Mouse (Mus musculus): ENCODE data around the gene Col12a1.

Col12a1 gene

DNA sequence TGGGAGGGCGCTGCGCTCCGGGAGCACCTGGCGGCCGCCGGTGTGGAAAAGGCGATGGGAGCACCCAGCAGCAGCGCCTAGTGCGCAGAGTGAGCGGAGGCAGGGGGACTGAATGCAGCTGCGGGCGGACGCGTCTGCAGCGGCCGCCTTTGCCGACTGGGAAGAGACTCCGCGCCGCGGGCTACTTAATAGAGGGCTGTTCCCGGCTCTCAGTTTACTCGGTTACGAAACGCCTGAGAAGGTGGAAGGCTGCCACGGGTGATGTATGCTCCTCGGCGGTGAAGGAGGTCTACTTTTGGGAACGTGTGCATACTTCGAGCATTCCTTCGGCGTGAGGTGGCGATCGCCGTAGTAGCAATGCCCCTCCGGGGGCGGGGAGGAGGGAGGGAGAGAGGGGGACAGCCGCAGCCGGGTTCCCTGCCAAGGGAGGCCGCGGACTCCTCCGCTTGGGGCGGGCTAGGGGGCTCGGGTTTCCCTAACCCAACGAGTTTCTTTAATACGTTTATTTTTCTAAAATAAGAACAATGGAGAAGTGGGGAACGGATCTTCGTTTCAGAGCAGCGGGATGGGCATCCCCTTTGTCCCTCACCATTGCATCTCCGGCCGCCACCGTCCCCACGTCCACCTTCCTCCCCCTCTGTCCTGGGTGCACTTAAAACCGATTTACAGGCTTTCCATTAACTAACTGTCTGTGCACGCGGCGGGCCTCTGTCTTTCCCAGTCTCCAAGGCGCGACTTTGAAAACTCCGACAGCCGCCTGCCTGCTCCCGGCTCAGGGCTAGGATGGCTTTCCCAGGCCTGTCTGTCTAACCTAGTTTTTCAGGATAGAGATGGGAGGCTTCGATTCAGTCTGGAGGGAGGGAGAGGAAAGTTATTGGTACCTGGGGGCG is at the start of gene Col12a1:
Gene Col12a1, minus strand, starts transcription at position 351 of the 890 bp plus-strand sequence.
- no peak for DNase-seq (ENCODE audit: low read depth)

DNA sequence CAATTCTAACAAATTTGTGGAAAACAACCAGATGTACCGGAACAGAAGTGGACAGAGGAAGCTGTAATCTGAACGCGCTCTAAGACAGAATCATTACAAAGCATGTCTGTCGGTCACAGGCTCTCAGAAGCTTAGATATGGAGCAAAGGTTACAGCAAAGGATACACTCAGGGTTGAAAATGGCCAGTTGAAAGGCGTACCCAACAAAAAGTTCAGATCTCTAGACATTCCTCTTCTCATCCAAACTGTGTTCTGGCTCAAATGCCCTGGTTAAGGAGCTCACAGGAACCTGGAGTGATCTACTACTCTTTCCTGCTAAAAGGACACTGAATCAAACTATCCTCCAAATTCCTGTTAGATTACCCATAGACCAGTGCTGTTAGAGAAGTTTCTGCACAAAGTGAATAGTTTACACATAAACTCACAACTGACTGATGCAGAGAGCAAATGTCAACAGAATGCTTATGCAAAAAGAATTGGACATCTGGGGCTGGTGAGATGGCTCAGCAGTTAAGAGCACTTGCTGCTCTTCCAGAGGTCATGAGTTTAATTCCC is 48.4 kb upstream of the Col12a1 start:
- DNase-seq (ENCODE audit: low read depth): no peak

DNA sequence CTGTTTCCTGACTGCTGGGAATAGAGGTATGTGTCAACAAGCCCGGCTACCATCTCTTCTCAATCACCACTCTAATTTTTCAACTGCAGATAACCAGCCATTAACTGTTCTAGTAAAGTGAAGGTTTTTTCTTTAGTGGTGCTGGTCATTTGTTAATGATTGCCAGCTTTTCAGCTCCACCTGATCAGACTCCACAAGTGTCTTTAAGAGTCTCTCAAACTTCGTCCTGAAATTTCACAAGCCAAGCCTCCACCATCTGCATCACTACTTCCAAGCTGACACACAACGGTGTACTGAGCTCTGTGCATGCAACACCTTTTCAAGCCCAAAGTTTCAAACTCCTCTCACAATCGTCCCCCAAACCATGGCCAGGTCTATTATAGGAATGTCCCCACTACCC is 46.7 kb upstream of the Col12a1 start:
- DNase-seq (ENCODE audit: low read depth): no peak

DNA sequence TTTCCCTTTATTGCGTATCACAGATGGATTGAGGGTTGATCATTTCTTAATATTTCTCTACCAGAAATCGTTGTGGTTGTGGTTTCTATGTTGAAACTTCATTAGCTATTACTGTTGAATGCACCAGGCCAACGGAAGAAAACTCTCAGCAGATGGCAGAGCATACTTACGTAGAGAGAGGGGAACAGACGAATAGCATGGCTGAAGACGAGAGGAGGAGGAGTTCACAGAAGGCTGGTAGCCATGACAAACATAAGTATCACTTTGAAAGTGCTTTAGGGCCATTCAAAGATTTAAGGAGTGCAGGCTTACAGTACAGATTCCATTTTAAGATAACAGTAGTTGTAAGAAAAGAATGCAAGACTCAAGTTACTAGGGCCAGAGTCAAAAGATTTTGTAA is 43.9 kb upstream of the Col12a1 start:
- DNase-seq (ENCODE audit: low read depth): no peak

DNA sequence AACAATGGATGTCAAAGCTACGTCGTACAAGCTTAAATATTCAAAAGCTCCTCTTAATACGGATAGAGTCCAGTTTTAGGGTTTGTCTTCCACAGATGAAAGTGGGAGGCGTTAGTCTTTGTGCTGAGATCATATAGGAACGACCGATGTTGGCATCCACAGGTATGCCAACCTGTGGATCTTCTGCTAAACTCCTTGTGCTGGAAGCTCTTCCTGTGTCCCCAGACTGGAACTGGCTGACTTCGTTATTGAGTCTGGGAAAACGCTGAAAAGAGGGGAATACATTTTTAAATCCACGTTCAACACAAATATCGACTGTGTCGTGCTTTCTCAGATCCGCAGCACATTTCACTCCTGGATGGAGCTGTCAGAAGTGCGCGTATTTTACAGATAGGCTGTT is 41.4 kb upstream of the Col12a1 start:
- no peak for DNase-seq (ENCODE audit: low read depth)

DNA sequence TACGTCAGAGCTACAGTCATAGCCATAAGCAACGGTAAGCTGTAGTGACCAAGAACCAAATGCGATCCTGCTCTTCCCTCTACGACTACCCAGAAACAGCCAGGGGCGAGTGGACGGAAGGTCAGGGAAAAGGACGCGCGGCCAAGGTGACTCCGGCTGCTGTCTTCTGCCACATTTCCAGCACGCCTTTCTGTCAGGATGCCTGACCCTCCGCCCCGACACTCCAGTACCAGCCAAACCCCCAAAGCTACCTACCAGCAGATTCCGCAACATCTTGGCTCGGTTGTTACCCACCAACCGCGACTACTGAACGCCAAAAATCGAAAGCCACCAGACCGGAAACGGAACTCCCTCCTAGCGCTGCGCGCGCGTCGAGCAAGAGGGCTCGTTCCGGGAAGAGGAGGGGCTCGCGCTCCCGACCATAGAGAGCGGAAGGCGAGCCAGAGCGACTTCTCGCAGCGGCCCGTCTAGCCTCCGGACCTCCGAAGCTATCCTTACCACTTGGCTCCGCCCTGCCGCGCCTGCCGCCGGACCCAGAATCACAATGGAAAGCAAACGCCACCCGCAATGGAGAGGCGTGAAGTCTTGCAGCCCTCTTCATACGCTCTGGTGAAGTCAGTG is 40.9 kb upstream of the Col12a1 start, which contains the start of gene Cox7a2:
Gene Cox7a2, minus strand, starts transcription at position 494 of the 621 bp plus-strand sequence.
- DNase-seq (ENCODE audit: low read depth): peak; percentile 97

DNA sequence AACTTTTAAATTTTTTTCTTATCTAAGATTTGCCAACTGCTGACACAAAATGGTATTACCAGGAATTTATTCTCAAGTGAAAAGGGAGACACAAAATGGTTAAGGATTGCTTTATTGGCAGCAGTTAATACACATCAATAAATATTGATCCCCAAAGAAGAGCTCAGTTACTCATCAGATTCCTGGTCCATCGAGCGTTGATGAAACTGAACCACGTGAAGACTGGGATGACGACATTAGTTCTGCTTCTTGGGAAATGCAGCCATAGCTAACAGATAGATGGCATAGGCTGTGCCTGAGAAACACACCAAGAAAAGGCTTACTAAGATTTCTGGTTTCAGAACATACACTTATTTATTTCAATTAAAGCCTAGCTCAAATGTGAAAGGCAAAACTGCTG is 36.7 kb upstream of the Col12a1 start:
- DNase-seq (ENCODE audit: low read depth): no peak

DNA sequence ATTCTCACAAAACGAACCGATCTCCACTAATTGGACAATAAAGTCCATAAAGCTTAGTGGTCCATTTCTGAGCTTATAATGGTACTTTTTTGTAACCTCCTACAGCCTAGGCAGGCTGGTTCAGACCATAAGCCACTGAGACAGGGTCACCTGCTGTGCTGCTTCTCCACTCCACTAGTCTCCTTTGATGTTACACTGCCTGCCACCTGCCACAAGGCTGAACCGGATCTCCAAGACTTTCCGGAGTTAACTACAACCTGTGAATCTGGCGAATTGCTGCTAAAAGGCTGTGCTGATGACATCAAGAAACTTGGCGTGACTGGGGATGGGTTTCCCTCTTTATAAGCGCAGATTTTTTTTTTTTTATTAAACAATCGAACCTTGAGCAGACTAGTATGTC is 33.2 kb upstream of the Col12a1 start:
- no peak for DNase-seq (ENCODE audit: low read depth)

DNA sequence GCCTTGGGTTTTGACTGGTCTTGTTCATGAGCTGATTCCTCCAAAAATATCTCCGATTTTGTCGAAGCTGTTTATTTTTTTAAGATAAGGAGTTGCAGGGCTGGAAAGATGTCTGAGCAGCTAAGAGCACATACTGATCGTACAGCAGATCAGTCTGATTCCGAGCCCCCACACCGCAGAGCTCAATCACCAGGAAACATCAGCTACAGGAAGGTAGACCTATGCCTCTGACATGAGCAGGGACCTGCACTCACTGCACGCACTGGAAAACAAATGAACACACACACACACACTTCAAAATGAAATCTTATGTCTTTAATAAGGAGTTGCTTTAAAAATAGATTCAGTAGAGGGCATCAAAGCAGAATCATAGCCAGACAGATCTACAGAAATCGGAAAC is 32.1 kb upstream of the Col12a1 start:
- DNase-seq (ENCODE audit: low read depth): no peak

DNA sequence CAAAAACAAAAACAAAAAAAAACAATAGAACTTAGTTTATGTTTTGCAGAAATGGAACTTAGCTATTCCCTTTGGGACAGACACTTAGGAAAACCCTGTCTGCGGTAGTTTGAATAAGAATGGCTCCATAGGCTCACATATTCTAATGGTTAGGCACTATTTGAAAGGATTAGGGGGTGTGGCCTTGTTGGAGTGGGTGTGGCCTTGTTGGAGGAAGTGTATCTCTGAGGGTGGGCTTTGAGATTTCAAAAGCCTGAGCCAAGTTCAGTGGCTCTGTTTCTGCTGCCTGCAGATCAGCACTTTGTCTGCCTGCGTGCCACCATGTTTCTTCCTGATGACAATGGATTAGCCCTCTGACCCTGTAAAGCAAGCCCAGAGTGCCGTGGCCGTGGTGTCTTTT is 26.4 kb upstream of the Col12a1 start:
- DNase-seq (ENCODE audit: low read depth): no peak

DNA sequence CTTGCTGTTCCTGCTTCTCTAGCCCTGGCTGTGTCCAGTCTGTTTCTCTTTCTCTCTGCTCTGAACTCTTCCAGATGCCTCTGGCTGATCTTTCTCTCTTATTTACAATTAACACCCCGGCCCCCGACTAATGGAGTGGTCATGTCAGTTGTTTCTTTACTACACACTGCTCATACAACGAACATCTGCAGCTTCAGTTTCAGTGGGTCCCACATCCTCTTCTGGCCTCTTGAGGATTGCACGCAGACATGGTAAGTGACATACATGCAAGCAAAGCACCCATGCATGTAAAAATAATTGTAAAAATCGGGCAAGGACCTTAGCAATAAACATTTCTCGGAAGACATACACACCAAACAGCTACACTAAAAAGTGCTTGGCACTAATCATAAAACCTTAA is 17.0 kb upstream of the Col12a1 start:
- DNase-seq (ENCODE audit: low read depth): no peak

DNA sequence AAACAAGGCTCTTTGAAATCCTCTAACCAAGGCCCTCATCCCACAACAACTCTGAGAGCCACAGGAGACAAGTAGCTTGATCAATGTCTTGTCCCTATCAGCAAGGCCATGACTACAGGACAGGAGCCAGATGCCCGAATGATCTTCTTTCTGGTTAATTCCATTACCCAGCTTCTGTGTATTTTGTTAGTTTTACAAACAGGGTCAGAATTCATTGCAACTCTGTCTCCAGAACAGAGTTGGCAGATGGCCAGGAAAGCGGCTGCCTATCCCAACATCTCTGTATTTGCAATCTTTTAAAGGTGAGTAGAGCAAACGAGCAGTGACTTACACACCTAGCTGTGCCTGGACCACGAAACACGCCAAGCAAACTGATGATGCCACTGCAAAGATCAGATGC is 11.7 kb upstream of the Col12a1 start:
- DNase-seq (ENCODE audit: low read depth): no peak

DNA sequence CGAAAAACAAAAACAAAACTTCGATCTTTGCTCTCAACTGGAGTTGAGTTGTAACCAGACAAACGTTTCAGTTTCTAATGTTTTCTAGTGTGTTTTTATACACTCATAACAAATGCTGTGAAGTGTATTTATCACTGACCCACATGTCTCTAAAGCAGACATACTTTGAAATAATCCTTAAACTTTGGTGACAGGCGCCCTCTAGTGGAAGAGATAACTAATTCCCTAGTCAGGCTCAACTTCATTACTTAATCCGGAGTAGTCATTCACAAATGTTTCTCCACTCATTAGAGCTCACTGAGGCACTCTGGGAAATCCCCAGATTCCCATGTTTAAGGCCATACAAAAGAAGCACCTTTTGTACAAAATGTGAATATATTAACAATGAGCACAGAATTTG is 4.5 kb upstream of the Col12a1 start:
- peak; percentile 67 for DNase-seq (ENCODE audit: low read depth)

DNA sequence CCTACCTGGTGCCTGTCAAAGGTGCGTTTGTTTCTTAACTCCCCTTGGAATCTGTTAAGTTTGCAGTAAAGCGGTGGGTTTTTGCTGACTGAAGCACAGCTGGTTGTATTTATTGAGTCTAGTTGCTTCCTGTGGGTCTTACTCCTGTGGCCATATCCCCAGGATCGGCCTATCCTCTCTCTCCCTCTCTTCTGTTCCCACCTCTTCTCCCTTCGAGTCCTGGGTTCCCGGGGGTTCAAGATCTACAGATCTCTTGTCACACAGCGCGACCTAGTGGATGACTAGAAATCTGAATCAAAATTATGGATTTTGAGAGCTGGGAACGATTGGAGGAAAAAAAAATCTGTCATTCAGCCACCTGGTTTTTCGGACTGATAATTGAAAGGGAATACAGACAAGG is 2.4 kb upstream of the Col12a1 start:
- peak; percentile 28 for DNase-seq (ENCODE audit: low read depth)

DNA sequence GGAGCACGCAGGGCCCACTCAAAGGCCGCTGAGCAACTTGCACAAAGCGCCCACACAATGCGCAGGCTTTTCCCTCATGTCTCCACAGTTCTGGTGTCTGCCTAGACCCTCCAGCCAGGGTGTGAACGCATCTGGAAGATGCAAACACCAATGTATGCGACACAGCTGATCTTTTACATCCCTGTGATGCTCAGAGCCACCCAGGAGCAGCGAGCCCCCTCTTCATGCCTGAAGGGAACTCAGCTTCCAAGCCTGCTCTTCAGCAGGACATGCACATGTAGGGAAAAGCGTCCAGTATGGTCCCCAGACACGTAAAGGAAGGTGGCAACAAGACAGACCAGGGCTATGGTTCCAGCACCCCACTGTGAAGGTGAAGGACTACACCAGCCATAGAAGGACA is 1.5 kb upstream of the Col12a1 start:
- no peak for DNase-seq (ENCODE audit: low read depth)

DNA sequence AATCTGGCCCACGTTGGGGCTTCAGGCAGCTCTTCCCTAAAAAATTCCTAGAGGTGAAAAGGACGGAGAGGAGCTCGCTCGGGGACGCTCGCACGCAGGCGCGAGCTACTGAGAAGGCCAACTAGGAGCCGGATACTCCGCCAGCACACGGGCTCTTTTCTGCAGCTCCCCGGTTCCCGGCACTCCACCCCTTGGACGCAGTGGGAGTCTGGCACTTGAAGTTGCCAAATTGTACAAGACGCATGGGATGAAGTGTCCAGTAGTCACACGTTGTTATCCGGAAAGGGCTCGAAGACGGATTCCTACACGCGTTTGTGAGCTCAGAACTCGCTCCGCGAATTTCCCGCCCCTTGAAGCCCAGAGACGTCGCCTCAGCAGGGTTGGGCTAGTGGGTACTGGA is 820 bp upstream of the Col12a1 start:
- no peak for DNase-seq (ENCODE audit: low read depth)

DNA sequence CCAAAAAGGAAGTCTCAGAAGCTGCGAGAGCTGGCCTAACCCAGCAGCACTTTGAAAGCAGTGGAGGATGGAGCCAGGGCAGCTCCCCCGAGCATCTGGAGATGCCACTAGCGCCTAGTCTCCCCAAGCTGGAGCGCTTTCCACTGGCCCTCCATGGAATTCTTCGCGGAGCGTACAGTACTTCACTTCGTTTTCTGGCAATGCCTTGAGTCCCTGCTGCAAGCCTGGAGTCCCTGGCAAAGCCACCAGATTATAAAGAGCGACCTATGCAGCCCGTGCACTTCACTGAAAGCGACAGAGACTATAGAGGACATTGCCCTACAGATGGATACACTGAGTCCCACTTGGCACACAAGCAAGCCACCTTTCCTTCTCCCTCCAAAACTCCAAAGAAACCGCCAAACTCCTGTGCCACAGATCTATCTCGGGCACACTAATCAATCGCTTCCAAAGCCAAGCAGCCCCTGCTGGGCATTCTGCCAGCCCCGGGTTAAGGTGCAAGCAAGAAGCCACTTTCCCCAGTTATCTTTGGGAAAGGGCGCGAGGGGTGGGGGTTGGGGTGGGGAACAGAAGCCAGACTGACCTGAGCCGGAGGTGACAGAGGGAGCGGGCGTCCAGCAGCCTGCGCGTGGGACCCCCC is 675 bp downstream of the Col12a1 start:
- DNase-seq (ENCODE audit: low read depth): no peak

DNA sequence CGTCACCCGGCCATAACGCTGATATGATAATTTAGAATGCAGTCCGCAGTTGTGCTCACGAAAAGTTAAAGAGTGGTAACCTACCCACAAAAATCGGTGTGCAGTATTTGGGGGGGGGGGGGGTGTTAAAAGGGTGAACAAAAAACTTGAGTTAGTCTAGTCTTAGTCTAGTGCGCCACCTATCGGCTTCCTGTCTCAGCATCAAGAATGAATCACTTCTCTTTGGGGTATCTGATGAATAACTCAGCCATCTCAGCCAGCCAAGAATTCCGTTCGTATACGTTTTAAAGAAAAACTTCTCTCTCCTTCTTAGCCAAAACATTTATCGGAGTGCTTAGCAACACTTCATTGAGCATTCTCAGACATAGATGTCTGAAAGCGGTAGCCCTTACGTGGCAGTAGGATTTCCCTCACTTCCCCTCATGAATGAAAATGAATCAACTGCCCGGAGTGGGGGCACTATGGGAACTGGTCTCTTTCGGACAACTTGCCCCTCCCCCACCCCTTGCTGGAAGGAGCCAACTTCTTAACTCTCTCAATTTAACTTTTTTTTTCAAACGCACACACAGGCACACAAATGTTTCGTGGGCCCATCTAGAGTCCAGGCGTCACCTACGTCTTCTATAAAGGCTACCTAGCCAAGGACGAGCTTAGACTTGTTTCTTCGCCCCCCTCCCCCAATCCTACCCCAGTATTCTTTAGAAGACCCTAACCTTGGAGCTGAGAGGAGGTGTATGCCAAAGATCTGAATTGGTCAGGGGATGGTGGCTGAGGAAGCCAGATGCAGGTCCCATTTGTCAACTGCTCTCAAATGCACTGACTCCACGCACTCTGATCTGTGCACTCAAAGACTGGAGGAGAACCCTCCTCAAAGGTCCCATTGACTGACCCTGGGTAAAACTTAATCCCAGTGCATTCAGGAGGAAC is 1.5 kb downstream of the Col12a1 start:
- DNase-seq (ENCODE audit: low read depth): peak; percentile 58

DNA sequence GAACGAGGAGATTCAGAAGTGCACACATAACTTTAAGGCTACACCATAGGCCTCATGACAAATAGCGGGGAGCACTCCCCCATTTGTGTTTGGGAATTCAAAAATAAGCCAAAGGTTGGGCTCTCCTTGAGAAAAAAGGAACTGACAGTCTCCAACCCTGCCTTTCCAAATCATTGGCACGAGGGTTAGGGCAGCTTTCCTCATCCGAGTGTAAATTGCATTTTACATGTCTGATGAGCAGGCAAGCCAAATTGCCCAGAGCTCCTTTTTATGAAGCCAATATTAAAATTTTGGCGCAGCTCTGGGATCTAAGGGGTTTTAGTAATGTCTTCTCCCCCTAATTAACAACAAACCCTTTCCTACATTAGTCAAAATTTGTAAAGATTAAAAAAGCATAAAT is 2.1 kb downstream of the Col12a1 start:
- DNase-seq (ENCODE audit: low read depth): no peak

DNA sequence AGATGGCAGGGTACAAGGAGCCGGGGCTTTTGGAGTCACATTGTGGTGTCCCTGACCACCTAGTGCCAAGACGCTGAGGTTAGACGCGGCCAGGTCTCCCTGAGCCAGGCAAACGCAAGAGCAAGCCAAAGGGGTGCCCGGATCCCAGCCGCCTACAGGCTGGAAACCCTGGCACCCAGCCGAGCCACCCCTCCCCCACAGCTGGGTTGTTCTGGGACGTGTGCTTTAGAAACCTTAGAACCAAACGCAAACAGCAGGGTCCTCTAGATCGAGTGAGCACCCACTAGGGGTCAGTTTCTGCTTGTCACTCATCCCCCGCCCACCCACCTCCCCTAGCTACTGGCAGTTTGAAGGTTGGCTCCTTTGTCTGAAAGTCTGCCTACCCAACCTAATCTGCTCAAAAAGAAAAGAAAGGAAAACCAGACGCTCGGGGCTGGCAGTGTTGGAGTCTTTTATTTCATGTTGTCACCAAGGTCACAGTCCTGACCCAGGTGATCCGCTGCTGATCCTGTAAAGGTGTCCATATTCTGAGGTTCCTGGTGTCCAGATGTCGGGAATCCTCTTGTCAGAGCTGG is 4.1 kb downstream of the Col12a1 start:
- DNase-seq (ENCODE audit: low read depth): no peak

DNA sequence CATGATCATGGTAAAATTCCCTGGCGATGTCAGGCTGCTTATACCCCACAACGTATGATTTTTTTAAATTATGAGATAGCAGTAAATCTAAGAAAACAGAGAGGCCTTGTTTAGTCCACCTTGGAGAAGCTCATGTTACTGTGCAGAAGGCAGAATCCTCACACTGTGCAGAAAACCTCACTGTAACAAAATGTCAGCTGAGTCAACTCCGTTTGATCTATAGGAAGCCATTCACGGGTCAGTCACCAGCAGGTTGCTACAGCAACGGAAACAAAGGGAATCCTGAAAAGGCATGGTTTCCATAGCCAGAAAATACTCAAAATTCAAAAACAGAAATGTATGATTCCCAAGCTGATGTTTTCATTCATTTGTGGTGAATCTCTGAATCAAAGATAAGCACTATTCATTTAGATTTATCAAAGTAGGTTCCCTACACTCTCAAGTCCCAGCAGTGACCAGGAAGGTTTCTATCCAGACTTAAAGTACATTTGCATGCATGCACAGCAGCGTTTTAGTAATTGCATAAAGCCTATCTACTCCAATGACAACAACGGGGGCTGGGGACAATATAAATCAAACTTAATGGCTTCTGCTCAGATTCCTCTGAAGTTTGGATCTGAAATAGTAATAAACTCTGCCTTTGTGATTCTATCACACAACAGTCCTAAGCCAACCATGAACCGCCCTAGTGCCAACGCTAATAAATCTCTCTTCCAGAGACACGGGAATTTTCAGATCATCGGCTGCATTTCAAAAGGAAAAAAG is 28.7 kb downstream of the Col12a1 start:
- no peak for DNase-seq (ENCODE audit: low read depth)
